Mouse (Mus musculus) heart, embryonic 12.5 days (tissue): ENCODE data around the gene Xpo5. TPM values are rescaled to one million over a fixed set of nuclear protein-coding genes. Genes with fewer than 3 reads are reported as not detected.

Experiments used
- ATAC-seq: fragments of 200-750 bp; cut with Nextera tagmentation; 2 replicates; pipeline ENCODE4 v1.8.0; 2017; ENCODE audit warnings: moderate TSS enrichment, moderate library complexity; ENCODE audit not compliant: insufficient number of reproducible peaks, low FRiP score
- H3K27ac ChIP-seq: fragments of 300-500 bp; sonication (generic); 2 replicates; pipeline ENCODE4 v1.5.1; 2016; ENCODE audit warnings: mild to moderate bottlenecking, moderate library complexity; ENCODE audit not compliant: poor library complexity, severe bottlenecking
- H3K27me3 ChIP-seq: fragments of 300-500 bp; sonication (generic); replicated peaks from 2 replicates; pipeline ENCODE4 v1.6.1; 2016; ENCODE audit warnings: mild to moderate bottlenecking, moderate library complexity
- H3K36me3 ChIP-seq: fragments of 300-500 bp; sonication (generic); 2 replicates; pipeline ENCODE4 v1.6.1; 2016; ENCODE audit warnings: mild to moderate bottlenecking, moderate library complexity
- H3K4me1 ChIP-seq: fragments of 300-500 bp; sonication (generic); replicated peaks from 2 replicates; pipeline ENCODE4 v1.6.1; 2016; ENCODE audit warnings: mild to moderate bottlenecking
- H3K4me2 ChIP-seq: fragments of 300-500 bp; sonication (generic); 2 replicates; pipeline ENCODE4 v1.6.1; 2016; ENCODE audit warnings: mild to moderate bottlenecking, moderate library complexity
- H3K4me3 ChIP-seq: fragments of 300-500 bp; sonication (generic); 2 replicates; pipeline ENCODE4 v1.5.1; 2016; ENCODE audit warnings: mild to moderate bottlenecking
- H3K9ac ChIP-seq: fragments of 300-500 bp; sonication (generic); 2 replicates; pipeline ENCODE4 v1.6.1; 2016; ENCODE audit warnings: mild to moderate bottlenecking, moderate library complexity
- H3K9me3 ChIP-seq: fragments of 300-500 bp; sonication (generic); replicated peaks from 2 replicates; pipeline ENCODE4 v1.6.1; 2016; ENCODE audit warnings: mild to moderate bottlenecking, moderate library complexity
- WGBS: fragments of 180-500 bp; shearing (Covaris S2); methylation state at CpG from one replicate; pipeline ENCODE4 v1.1.7; 2016; 5-methylcytosine and 5-hydroxymethylcytosine counted together
- polyA plus RNA-seq: library from polyadenylated mRNA; unstranded; fragments of >200 nt; fragmentation: Nextera tagmentation; extraction: Ambion mirVana; gene quantifications from 2 replicates; pipeline ENCODE4 v1.2.1, GENCODE M21; 2016

Gene Xpo5
- polyA plus RNA-seq, 1 experiment from 2014 or later: 29.9 TPM

DNA sequence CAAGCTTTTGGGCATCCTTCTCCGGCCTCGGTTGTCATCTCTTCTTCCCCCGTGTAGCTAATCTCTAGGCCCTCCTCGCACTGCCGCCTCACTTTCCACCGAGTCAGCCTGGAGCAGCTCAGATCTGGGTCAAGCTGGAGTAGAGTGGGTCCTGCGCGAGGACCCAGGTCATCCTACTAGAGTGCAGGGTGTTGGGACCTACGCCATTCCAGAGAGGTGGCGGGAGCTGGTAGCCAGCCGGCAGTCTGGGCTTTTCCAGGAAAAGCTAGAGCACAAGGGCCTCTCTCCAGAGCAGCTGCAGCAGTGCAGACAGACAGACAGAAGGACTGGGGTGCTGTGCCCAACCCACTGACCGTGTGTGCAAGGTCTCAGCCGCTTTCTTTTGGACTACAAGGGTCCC lies 39.7 kb downstream of the Xpo5 start:
- Histone ChIP-seq H3K27me3 (0 out of 2 replicates have a peak, but pooled peaks cover 8% of the 10 kb centered on the region), H3K9me3 (no peaks in the 10 kb centered on the region), H3K4me3 (no peak overlapping the region), H3K27ac (no peak overlapping the region), H3K4me2 (no peak overlapping the region), H3K4me1 (peaks cover 24% of the 10 kb centered on the region), H3K36me3 (peaks cover 85% of the 10 kb centered on the region), H3K9ac (no peak overlapping the region)
- ATAC-seq: no peak
- 88% methylated on average over 13 of the region's 13 CpGs for WGBS

DNA sequence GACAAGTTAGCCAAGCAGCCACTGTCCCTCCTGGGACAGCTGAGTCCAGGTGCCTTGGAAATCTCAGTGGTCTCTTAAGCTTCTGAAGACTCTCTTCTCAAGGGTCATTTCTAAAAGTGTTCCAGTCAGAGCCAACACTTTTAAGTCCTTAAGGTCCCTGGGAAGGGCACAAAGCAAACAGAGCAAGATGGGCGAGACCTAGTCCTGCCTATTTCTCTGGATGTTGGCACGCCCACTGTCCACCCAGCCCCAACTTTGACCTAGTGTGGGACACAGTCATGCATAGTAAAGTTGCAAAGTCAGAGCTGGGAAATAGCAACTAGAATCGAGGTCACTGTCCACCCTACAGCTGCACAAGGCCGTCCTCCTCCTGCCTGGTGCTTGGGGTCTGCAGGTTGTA lies 40.4 kb downstream of the Xpo5 start:
- no peak overlapping the region for H3K4me3 ChIP-seq
- no peak overlapping the region for H3K27ac ChIP-seq
- H3K4me2 ChIP-seq: no peak overlapping the region
- H3K9me3 ChIP-seq: no peaks in the 10 kb centered on the region
- peaks cover 22% of the 10 kb centered on the region for H3K4me1 ChIP-seq
- 0 out of 2 replicates have a peak, but pooled peaks cover 8% of the 10 kb centered on the region for H3K27me3 ChIP-seq
- 86% methylated on average over 4 of the region's 4 CpGs for WGBS
- ATAC-seq: no peak
- no peak overlapping the region for H3K9ac ChIP-seq
- peaks cover 79% of the 10 kb centered on the region for H3K36me3 ChIP-seq

DNA sequence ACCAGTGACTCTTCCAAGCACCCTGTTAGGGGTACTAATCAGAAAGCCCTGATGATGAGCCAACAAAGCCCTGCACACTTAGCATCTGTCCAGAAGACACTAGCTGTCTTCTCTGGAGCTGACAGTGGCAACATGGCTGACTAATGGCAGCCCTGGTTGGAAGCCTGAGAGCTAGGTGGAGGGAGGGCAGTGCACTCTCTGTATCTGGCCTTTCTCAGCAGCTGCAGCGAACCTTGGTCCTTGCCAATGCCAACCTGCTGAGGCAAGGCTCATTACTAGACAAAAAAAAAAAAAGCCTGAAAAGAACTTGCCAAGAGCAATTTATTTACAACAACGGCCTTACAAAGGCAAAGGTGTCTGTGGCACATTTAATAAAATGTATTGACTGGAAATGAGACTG lies 41.0 kb downstream of the Xpo5 start:
- no peaks in the 10 kb centered on the region for H3K9me3 ChIP-seq
- no peak for ATAC-seq
- 83% methylated on average over 2 of the region's 2 CpGs for WGBS
- 0 out of 2 replicates have a peak, but pooled peaks cover 8% of the 10 kb centered on the region for H3K27me3 ChIP-seq
- H3K4me3 ChIP-seq: no peak overlapping the region
- peaks cover 18% of the 10 kb centered on the region for H3K4me1 ChIP-seq
- H3K4me2 ChIP-seq: no peak overlapping the region
- no peak overlapping the region for H3K27ac ChIP-seq
- no peak overlapping the region for H3K9ac ChIP-seq
- H3K36me3 ChIP-seq: peaks cover 75% of the 10 kb centered on the region

DNA sequence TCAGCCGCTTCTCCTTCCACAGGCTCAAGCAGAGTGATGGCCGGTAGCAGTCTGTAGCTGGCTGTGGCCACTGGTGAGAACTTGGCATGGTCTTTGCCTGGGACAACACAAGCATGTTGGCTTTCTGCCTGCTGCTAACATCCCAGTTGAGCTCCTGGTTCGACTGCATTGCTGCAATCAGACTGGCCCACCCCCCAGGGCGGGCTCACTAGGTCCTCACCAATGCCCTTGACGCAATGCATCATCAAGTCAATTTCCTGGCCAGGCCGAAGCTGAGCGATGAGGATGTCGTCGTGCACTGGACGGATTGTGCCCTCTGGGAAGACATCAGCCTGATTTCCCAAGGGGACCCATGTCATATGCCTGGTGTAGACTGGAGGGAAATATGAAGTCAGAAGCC lies 42.0 kb downstream of the Xpo5 start:
- Histone ChIP-seq H3K27me3 (0 out of 2 replicates have a peak, but pooled peaks cover 8% of the 10 kb centered on the region), H3K27ac (no peak overlapping the region), H3K4me1 (peaks cover 19% of the 10 kb centered on the region), H3K9me3 (no peaks in the 10 kb centered on the region), H3K4me3 (no peak overlapping the region), H3K4me2 (no peak overlapping the region), H3K9ac (no peak overlapping the region), H3K36me3 (peaks cover 71% of the 10 kb centered on the region)
- 82% methylated on average over 10 of the region's 10 CpGs for WGBS
- ATAC-seq: no peak

DNA sequence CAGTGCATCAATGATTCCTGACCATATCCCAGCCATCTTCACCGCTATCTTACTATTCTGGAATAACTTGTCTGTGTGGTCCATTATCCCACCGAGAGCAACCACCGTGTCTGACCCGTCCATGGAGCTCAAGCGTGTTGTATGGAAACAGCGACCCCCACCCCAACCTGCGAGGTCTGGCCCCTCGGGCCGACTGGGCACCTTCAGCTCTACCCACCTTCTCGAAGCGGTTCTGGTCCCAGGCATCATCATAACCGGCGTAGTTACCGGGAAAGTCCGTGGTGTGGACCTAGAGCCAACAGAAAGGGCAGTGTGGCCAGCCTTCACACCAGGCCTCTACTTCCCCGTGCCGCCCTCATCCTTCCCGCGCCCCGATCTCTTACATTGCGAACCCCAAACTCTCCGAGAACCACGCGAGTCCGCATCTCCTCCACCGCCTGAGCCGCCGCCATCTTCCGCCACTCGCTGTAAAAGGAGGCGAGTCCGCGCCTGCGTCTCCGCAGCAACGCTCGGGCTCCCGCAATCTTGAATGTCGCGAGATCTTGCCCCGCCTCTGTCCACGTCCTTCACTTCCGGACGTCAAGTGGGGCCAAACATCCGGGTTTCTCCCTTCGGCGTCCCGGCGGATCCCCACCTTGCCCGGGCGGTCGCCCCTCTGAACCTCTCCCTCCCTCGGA lies 45.1 kb downstream of the Xpo5 start, which contains the start of the genes Polr1c and Yipf3:
Gene Polr1c, minus strand, starts transcription at position 543 of the 677 bp plus-strand sequence.
Gene Yipf3, plus strand, starts transcription at position 569 of the 677 bp plus-strand sequence.
- Histone ChIP-seq H3K4me1 (peaks cover 20% of the 10 kb centered on the region), H3K9me3 (no peaks in the 10 kb centered on the region), H3K4me2 (peak within 1 kb of the TSS; percentile 86), H3K36me3 (peaks cover 72% of the 10 kb centered on the region), H3K27ac (peak within 1 kb of the TSS; percentile 58), H3K4me3 (peak within 1 kb of the TSS; percentile 83), H3K27me3 (no peaks in the 10 kb centered on the region), H3K9ac (peak within 1 kb of the TSS; percentile 96)
- under 1% methylated on average over 53 of the region's 53 CpGs for WGBS
- ATAC-seq: peak; percentile 90

DNA sequence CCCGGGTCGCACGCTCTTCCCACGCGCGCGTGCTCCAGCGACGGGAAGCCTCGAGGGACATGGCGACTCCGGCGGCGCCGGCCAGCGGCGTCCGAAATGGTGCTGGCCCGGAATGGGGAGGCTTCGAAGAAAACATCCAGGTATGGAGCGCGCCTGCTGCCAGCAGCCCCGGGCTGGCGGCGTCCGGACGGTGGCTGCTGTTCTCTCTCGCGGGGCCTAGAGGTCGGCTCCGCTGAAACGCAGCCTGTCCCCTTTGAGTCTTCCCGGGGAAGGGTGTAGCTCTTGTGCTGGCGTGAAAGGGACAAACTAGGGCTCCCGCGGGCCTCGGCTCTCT lies 45.6 kb downstream of the Xpo5 start:
- Histone ChIP-seq H3K9me3 (no peaks in the 10 kb centered on the region), H3K4me2 (peak overlapping the region; percentile 86), H3K27ac (peak overlapping the region; percentile 58), H3K9ac (peak overlapping the region; percentile 96), H3K27me3 (no peaks in the 10 kb centered on the region), H3K4me3 (peak overlapping the region; percentile 83), H3K4me1 (peaks cover 22% of the 10 kb centered on the region), H3K36me3 (peaks cover 67% of the 10 kb centered on the region)
- no peak; the same call in 1 of the 2 replicates for ATAC-seq
- under 1% methylated on average over 37 of the region's 37 CpGs for WGBS

DNA sequence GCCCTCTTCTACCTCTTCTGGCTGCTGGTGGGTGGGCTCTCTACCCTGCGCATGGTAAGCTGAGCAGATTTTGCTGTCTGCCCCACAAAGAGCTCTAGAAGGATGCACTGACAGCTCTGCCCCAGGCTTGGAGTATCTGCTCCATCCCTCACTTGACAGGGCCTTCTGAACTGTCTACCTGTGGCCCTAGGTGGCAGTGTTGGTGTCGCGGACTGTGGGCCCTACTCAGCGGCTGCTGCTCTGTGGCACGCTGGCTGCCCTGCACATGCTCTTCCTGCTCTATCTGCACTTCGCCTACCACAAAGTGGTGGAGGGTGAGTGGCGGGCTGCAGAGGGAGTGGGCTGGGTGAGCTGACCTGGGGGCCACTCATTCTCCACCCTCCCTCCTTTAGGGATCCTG lies 48.6 kb downstream of the Xpo5 start:
- ATAC-seq: no peak
- no peak overlapping the region for H3K4me2 ChIP-seq
- H3K9ac ChIP-seq: no peak overlapping the region
- WGBS: 74% methylated on average over 7 of the region's 7 CpGs
- H3K9me3 ChIP-seq: no peaks in the 10 kb centered on the region
- peaks cover 38% of the 10 kb centered on the region for H3K36me3 ChIP-seq
- H3K27me3 ChIP-seq: peaks cover 21% of the 10 kb centered on the region
- no peak overlapping the region for H3K4me3 ChIP-seq
- H3K4me1 ChIP-seq: peaks cover 33% of the 10 kb centered on the region
- H3K27ac ChIP-seq: no peak overlapping the region

DNA sequence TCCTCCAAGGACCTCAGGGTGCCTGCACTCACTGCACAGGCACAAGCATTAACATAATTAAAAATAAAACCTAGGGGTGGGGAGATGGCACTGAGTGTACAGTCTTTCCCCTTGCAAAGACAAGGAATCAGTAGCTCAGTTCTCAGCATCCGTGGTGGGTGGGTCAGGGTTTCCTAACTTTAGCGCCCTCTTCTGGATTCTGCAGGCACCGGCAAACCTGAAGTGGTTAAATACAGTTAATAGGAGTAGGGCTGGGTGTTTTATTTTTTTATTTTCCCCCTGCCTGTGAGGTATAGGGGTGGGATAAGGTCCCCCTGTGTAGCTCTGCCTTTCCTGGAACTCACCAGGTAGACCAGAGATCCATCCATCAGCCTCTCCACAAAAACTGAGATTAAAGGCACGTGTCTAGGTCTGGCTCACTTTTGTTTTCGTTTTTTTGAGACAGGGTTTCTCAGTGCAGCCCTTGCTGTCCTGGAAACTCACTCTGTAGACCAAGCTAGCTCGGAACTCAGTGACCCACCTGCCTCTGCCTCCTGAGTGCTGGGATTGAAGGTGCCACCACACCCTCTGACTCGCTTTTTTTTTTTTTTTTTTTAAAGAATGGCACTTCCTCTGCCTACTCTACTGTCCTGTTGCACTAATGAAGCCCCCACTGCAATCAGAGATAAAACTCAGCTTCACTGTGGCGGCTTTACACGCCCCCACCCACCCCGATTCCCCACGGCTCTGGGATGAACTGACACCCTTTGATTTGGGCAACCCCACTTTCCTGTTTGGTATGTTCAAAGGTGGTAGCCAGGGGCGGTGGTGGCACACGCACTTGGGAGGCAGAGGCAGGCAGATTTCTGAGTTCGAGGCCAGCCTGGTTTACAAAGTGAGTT lies 50.2 kb downstream of the Xpo5 start:
- 53% methylated on average over 14 of the region's 14 CpGs for WGBS
- Histone ChIP-seq H3K27me3 (peaks cover 30% of the 10 kb centered on the region), H3K27ac (no peak overlapping the region), H3K4me1 (peaks cover 26% of the 10 kb centered on the region), H3K4me3 (peak overlapping the region; percentile 72; the same call in 1 of the 2 replicates), H3K4me2 (peak overlapping the region; percentile 100), H3K9me3 (0 out of 2 replicates have a peak, but pooled peaks cover 4% of the 10 kb centered on the region), H3K9ac (peak overlapping the region; percentile 74), H3K36me3 (peaks cover 53% of the 10 kb centered on the region)
- no peak for ATAC-seq

DNA sequence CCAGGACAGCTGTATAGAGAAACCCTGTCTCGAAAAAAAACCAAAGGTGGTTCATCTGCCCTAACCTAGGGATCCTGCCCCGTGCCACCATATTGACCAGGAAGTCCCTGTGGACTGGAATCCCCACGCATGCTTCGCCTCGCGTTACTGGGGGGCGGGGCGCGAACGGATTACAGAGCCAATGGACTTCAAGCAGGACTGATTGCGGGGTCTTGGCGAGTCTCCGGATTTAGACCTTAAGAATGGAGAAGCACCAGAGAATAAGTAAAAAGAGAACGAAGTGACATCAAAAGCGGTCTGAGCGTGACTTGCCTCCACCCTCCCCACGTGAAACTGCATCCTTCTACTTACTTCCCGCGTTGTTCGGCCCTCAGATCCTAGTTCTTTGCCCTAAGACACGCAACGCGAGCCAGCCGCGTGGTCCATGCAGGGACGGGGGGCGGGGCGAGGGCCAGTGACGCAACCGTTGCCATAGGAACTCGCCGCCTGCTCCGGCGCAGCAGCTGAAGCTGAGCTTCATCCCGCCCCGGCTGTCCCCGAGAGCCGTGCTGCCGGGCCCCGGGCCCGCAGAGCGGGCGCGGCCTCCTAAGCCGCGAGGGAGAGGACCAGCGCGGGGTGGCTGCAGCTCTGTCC lies 51.0 kb downstream of the Xpo5 start, which contains the start of gene Lrrc73:
Gene Lrrc73, plus strand, starts transcription at position 80 of the 633 bp plus-strand sequence.
- peaks cover 24% of the 10 kb centered on the region for H3K4me1 ChIP-seq

DNA sequence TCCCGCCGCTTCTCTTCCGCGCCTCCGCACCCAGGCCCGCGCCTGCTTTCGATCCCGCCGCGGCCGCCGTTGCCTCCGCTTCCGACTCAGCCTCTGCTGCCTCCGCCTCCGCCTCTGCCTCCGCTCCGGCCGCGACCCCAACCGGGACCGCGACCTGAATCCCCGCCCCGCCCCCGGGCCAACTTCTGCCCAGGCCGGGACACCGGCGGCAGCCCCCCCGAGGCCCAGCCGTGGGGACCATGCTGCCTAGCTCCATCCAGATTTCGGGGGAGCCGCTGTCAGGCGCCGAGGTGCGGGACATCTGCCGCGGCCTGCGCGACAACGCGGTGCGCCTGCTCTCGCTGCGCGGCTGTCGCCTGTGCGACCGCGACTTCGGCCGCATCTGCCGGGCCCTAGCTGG lies 51.5 kb downstream of the Xpo5 start:
- peaks cover 64% of the 10 kb centered on the region for H3K36me3 ChIP-seq
- no peak for ATAC-seq

More for the DNA sequence above, 51.0 kb downstream of the Xpo5 start, which contains the start of gene Lrrc73:
- H3K27me3 ChIP-seq: peaks cover 30% of the 10 kb centered on the region
- WGBS: 2% methylated on average over 45 of the region's 48 CpGs
- H3K27ac ChIP-seq: no peak within 1 kb of the TSS
- peak within 1 kb of the TSS; percentile 72 for H3K4me3 ChIP-seq
- ATAC-seq: peak; percentile 84
- H3K4me2 ChIP-seq: peak within 1 kb of the TSS; percentile 100
- peaks cover 60% of the 10 kb centered on the region for H3K36me3 ChIP-seq
- H3K9ac ChIP-seq: peak within 1 kb of the TSS; percentile 74
- 0 out of 2 replicates have a peak, but pooled peaks cover 4% of the 10 kb centered on the region for H3K9me3 ChIP-seq

More for the DNA sequence above, 51.5 kb downstream of the Xpo5 start:
- H3K27ac ChIP-seq: no peak overlapping the region
- H3K9me3 ChIP-seq: 0 out of 2 replicates have a peak, but pooled peaks cover 4% of the 10 kb centered on the region
- H3K27me3 ChIP-seq: peaks cover 30% of the 10 kb centered on the region
- H3K4me3 ChIP-seq: peak overlapping the region; percentile 72
- peak overlapping the region; percentile 74 for H3K9ac ChIP-seq
- H3K4me2 ChIP-seq: peak overlapping the region; percentile 100
- peaks cover 19% of the 10 kb centered on the region for H3K4me1 ChIP-seq
- under 1% methylated on average over 49 of the region's 54 CpGs for WGBS
